Mouse (Mus musculus) gastrocnemius, postnatal 25 days (tissue): ENCODE measurements around the gene Tcf7l2. TPM values are rescaled to one million over a fixed set of nuclear protein-coding genes. Genes with fewer than 3 reads are reported as not detected.

Source experiments
- DNase-seq: peaks from one replicate; pipeline ENCODE4 v3.0.0; 2022
- total RNA-seq, 2 experiments: library from RNA; stranded (reverse); gene quantifications; 1 replicate in 1 of 2; 2 replicates in 1 of 2; pipeline ENCODE4 v1.2.3; 2021

Gene Tcf7l2
- total RNA-seq, 2 experiments from 2014 or later, result 7.8 to 8.8 TPM

- no peak for DNase-seq
These were observed 52.8 kb downstream of the Tcf7l2 start for GRCm38 (mm10) chr19:55794194-55794945.

DNA sequence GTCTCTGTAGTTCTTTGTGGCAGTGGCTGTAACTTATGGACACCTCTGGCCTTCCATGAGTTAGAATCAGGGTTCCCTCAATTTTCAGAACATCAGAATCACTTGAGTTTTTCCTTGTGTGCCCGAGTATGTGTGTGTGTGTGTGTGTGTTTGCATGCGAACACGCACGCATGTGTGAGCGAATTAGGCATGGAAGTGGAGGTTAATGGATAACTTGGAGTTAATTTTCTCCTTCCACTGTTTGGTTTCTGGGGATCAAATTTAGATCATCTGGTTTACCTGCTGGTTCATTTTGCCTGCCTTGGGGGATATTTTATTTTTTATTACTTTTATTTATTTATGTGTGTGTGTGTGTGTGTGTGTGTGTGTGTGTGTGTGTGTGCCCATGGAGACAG is 53.3 kb downstream of the Tcf7l2 start:
- DNase-seq, result no peak

DNA sequence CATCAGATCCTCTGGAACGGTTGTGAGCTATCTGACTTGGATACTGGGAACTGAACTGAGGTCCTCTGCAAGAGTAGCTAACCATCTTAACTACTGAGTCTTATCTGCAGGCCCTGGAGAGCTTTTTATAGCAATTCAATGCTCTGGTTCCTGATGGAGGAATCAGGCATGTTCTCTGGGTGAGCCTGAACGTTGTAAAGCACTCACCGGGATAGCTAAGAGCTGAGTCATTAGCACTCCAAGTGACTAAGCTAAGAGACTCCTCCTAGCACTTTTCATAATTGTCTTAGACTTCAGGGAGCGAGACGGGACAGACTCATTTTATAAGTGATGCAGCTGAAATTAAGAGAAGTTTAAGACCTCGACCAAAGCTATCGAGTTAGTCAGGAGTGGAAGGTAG is 53.7 kb downstream of the Tcf7l2 start:
- no peak for DNase-seq

DNA sequence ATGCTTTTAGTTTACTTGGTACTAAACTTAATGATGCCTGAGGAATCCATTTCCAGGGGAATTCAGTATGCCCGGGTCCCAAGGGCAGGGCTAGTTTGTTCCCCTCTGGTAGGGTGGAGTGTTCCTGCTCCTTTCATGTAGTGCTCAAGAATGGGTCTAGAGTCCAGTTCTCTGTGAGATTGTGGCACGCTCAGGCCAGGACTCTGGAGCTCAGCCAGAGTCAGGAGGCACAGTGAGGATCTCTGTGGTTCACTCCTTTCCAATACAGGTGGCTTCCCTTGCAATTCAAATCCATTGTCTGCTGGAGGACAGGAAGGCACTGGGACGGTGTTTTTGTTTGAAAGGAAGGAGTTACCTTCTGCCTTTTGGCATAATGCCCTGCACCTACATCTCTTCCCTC is 56.2 kb downstream of the Tcf7l2 start:
- DNase-seq, result no peak

GRCm38 (mm10) chr19:55799411-55799810 is 57.8 kb downstream of the Tcf7l2 start:
- DNase-seq, result no peak

DNA sequence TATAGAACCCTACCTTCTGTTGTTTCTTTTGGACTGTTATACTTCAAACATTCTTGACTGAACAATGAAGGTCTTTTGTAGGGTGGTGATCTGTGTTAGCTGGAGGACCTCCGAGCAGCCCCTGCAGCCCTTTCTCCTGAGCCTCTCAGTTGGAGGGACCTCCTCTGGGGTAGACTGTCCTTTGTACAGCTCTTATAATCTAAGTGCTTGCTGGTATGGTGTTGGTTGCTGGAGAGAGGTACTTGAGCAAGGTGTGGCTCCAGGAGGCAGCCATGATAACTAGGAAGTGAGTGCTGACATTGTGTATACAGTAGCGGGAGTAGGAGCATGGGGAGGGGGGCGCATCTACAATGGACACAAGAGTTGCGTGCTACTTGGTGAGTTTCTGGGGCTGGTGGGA is 58.4 kb downstream of the Tcf7l2 start:
- DNase-seq, result no peak

DNA sequence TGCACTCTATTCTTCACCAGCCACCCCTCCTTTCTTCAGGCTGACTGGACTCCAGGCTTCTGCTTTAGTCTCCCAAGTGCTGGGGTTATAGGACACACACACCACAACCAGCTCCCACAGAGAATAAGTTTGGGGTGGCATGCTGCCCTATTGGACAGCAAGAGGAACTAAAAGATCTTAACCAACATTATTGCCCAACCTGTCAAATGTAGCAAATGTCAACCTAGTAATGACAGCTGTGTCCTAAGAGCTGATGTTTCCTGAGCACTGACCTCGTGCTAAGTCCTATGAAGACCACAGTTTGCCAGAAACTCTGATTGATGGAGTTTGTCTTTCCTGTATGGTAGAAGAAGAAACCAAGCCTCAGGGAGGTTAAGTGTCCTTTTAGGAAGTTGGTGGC is 61.5 kb downstream of the Tcf7l2 start:
- no peak for DNase-seq

GRCm38 (mm10) chr19:55803797-55804196 is 62.2 kb downstream of the Tcf7l2 start:
- DNase-seq, result no peak

DNA sequence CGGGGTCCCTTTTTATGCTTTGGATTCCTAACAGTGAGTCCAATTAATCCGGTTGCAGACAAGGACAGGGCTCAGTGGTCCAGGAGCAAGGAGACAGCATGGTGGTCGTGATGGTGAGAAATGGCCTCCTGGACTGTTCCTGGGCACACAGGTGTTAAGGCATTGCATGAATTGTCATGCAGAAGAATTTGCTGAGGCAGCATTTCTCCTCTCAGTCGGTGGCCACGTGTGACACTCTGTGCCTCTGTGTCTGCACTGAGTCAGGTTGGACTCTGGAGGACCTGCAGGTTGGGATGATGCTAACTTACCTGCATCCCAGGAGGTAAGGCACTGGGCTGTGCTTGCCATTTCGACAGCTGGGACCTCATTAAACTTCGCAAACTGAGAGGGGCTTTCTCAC is 63.2 kb downstream of the Tcf7l2 start:
- DNase-seq, result no peak

GRCm38 (mm10) chr19:55806434-55807193 is 65.0 kb downstream of the Tcf7l2 start:
- no peak for DNase-seq

DNA sequence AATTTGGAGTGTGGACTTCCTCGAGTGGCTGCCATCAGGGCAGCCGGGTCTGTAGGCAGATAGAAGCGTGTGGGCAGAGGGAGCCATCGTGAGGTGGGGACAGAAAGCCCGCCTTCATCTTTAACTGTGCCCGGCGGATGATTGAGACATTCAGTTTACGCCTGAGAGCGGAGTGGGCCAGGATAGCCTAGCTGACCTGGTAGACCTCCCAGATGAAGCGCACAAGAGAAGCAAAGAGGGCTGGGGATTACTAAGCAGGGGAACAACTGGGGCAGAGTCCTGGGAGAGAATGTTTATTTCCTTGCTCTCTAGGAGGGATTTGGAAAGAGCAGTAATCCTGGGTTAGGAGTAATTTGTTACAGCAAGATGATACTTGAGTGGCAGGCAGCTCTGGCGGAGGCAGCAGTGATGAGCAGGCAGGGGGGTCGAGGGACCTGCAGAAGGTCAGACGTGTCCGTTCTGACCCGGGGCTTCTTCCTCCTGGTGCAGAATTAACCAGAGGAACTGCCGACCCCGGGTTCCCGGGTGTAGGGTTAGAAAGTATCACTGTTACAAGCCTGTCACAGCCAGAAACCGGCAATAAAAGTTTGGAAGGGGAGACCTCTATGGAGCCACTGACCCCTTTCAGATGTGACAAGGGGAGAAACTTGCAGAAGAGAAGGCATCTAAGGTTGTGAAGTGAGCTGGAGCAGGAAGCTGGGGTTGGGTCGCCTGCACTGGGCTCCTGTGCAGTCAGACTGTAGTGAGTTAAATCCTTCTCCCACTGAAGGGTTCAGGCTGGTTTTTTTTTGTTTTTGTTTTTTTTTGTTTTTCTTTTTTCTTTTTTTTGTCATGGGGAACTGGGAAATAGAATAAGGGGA is 65.8 kb downstream of the Tcf7l2 start:
- no peak for DNase-seq

DNA sequence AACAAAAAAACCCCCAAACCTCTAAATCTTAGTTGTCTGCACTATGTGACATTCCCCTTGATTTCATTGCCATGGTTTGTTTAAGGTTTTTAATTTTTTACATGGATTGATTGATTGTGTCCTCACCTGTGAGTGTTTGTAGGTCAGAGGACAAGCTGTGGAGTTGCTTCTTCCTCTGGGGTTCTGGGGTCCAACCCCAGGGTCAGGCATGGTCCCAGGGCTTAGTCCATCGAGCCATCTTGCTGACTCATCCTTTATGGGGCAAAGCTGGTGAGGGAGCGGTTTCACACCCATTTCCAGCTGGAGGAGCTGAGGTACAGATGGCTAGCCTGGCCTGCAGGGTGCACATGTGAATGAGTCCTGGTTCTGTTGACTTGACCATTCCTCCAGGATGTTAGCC is 66.7 kb downstream of the Tcf7l2 start:
- DNase-seq, result no peak

- DNase-seq, result no peak
These were observed 67.9 kb downstream of the Tcf7l2 start for GRCm38 (mm10) chr19:55809539-55809938.

- no peak for DNase-seq
These were observed 70.6 kb downstream of the Tcf7l2 start for GRCm38 (mm10) chr19:55812236-55812635.

- DNase-seq, result no peak
These were observed 73.6 kb downstream of the Tcf7l2 start for GRCm38 (mm10) chr19:55815010-55815790.

- no peak for DNase-seq
These were observed 75.4 kb downstream of the Tcf7l2 start for GRCm38 (mm10) chr19:55816974-55817373.

DNA sequence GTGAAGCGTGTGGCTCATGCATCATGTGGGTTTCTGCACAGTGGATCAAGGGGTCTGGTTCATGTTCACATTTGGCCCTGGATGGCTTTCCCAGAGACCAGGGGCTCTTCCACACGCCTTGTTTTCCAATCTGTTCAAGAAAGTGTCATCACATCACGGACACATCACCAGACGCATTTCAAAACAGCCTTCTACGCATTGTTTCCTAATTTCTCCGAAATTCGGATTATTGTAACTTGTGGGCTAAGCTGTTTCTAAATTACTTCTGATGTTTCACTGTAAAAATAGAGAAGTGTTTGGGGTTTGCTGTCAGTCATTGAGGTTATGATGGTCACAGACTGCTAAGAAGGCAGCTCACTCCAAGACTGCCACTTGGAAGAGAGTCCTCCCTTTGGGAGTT is 78.6 kb downstream of the Tcf7l2 start:
- no peak for DNase-seq

- peak; percentile 69 for DNase-seq
These were observed 83.6 kb downstream of the Tcf7l2 start for GRCm38 (mm10) chr19:55825001-55825827.

- DNase-seq, result no peak
These were observed 84.4 kb downstream of the Tcf7l2 start for GRCm38 (mm10) chr19:55825951-55826507.

GRCm38 (mm10) chr19:55827613-55828259 is 86.1 kb downstream of the Tcf7l2 start:
- no peak for DNase-seq
